Mouse (Mus musculus) cerebellum, postnatal 25 days (tissue): ENCODE data around the gene Aig1.

Experiments used
- DNase-seq, 2 experiments: peaks; one replicate each; pipeline ENCODE4 v3.0.0; 2021; ENCODE audit warnings: mixed read lengths in 2 of 2

Gene Aig1

GRCm38 (mm10) chr10:13849205-13849604, 19.6 kb downstream of the Aig1 start:
- DNase-seq = no peak

GRCm38 (mm10) chr10:13844864-13845263, 23.9 kb downstream of the Aig1 start:
- no peak for DNase-seq

- no peak for DNase-seq
Observed at GRCm38 (mm10) chr10:13843746-13844145, 25.0 kb downstream of the Aig1 start.

GRCm38 (mm10) chr10:13842855-13843254, 25.9 kb downstream of the Aig1 start:
- DNase-seq = peak; percentile 73 to 78

GRCm38 (mm10) chr10:13838511-13839126, 30.2 kb downstream of the Aig1 start:
- DNase-seq = peak in 1 of 2 experiments; percentile 36

- peak; percentile 38 to 39 for DNase-seq
Observed at GRCm38 (mm10) chr10:13837709-13838456, 30.9 kb downstream of the Aig1 start.

- DNase-seq = peak; percentile 55 to 58
Observed at GRCm38 (mm10) chr10:13836956-13837355, 31.8 kb downstream of the Aig1 start.

GRCm38 (mm10) chr10:13835737-13836475, 32.9 kb downstream of the Aig1 start:
- peak; percentile 93 to 94 for DNase-seq

- no peak for DNase-seq
Observed at GRCm38 (mm10) chr10:13834056-13834455, 34.7 kb downstream of the Aig1 start.

- DNase-seq = no peak
Observed at GRCm38 (mm10) chr10:13833066-13833566, 35.7 kb downstream of the Aig1 start.

- no peak for DNase-seq
Observed at GRCm38 (mm10) chr10:13832546-13833033, 36.2 kb downstream of the Aig1 start.

- DNase-seq = no peak
Observed at GRCm38 (mm10) chr10:13827150-13827549, 41.6 kb downstream of the Aig1 start.

GRCm38 (mm10) chr10:13813591-13813990, 55.2 kb downstream of the Aig1 start:
- no peak for DNase-seq

GRCm38 (mm10) chr10:13808291-13808690, 60.5 kb downstream of the Aig1 start:
- DNase-seq = peak; percentile 72 to 75

GRCm38 (mm10) chr10:13806806-13807205, 62.0 kb downstream of the Aig1 start:
- DNase-seq = peak; percentile 54 to 77

GRCm38 (mm10) chr10:13801296-13801695, 67.5 kb downstream of the Aig1 start:
- DNase-seq = peak; percentile 77 to 88

GRCm38 (mm10) chr10:13793458-13793857, 75.3 kb downstream of the Aig1 start:
- DNase-seq = no peak

GRCm38 (mm10) chr10:13792788-13793187, 76.0 kb downstream of the Aig1 start:
- DNase-seq = no peak

GRCm38 (mm10) chr10:13789604-13790003, 79.2 kb downstream of the Aig1 start:
- DNase-seq = no peak

- no peak for DNase-seq
Observed at GRCm38 (mm10) chr10:13788057-13788456, 80.7 kb downstream of the Aig1 start.

- no peak for DNase-seq
Observed at GRCm38 (mm10) chr10:13782774-13783173, 86.0 kb downstream of the Aig1 start.

- no peak for DNase-seq
Observed at GRCm38 (mm10) chr10:13782235-13782757, 86.5 kb downstream of the Aig1 start.

GRCm38 (mm10) chr10:13776014-13776413, 92.8 kb downstream of the Aig1 start:
- no peak for DNase-seq
